Mouse (Mus musculus) neural tube, embryonic 14.5 days (tissue): ENCODE measurements at regions not wholly inside any gene's neighbourhood (a gene's known extent, or its start where the extent isn't known, plus 50 kb on each side); places are given as distances from the start of the nearest gene placed in this dataset.

Experiments
- ATAC-seq: fragments of 200-750 bp; cut with Nextera tagmentation; 2 replicates; pipeline ENCODE4 v1.8.0; 2017; ENCODE audit warnings: low read depth, mild to moderate bottlenecking, moderate TSS enrichment, moderate library complexity
- H3K27ac ChIP-seq: fragments of 300-500 bp; sonication (generic); 2 replicates; pipeline ENCODE4 v1.5.1; 2014; ENCODE audit warnings: low read depth, mild to moderate bottlenecking, control low read depth, low read length, moderate library complexity, mixed read lengths
- H3K27me3 ChIP-seq: fragments of 300-500 bp; sonication (generic); 2 replicates; pipeline ENCODE4 v1.6.1; 2014; ENCODE audit warnings: low read length; ENCODE audit not compliant: control insufficient read depth, insufficient read depth
- H3K36me3 ChIP-seq: fragments of 300-500 bp; sonication (generic); 2 replicates; pipeline ENCODE4 v1.6.1; 2014; ENCODE audit warnings: low read length, mixed read lengths; ENCODE audit not compliant: control insufficient read depth, insufficient read depth
- H3K4me1 ChIP-seq: fragments of 300-500 bp; sonication (generic); 2 replicates; pipeline ENCODE4 v1.6.1; 2014; ENCODE audit warnings: low read length; ENCODE audit not compliant: control insufficient read depth, insufficient read depth
- H3K4me2 ChIP-seq: fragments of 300-500 bp; sonication (generic); 2 replicates; pipeline ENCODE4 v1.6.1; 2014; ENCODE audit warnings: mild to moderate bottlenecking, low read depth, low read length, control low read depth
- H3K4me3 ChIP-seq: fragments of 300-500 bp; sonication (generic); 2 replicates; pipeline ENCODE4 v1.5.1; 2014; ENCODE audit warnings: low read depth, low read length, control low read depth, mixed read lengths
- H3K9ac ChIP-seq: fragments of 300-500 bp; sonication (generic); replicated peaks from 2 replicates; pipeline ENCODE4 v1.6.1; 2014; ENCODE audit warnings: low read depth, mild to moderate bottlenecking, control low read depth, low read length, mixed read lengths
- H3K9me3 ChIP-seq: fragments of 300-500 bp; sonication (generic); 2 replicates; pipeline ENCODE4 v1.6.1; 2016; ENCODE audit warnings: low read length; ENCODE audit not compliant: control insufficient read depth
- WGBS: fragments of 180-500 bp; shearing (Covaris S2); extraction: QIAGEN DNeasy Blood & Tissue Kit; methylation state at CpG from one replicate; pipeline ENCODE4 v1.1.7; 2014; 5-methylcytosine and 5-hydroxymethylcytosine counted together

GRCm38 (mm10) chr7:138497771-138498170 lies 100.2 kb upstream of the Tcerg1l start:
- H3K9me3 ChIP-seq = no peaks in the 10 kb centered on the region
- no peak for ATAC-seq
- no peak overlapping the region for H3K4me2 ChIP-seq
- H3K27ac ChIP-seq = no peak overlapping the region
- no peak overlapping the region for H3K9ac ChIP-seq
- no peak overlapping the region for H3K4me3 ChIP-seq
- H3K36me3 ChIP-seq = no peaks in the 10 kb centered on the region
- no peaks in the 10 kb centered on the region for H3K27me3 ChIP-seq
- no peaks in the 10 kb centered on the region for H3K4me1 ChIP-seq
- WGBS = 80% methylated on average over 2 of the region's 2 CpGs

DNA sequence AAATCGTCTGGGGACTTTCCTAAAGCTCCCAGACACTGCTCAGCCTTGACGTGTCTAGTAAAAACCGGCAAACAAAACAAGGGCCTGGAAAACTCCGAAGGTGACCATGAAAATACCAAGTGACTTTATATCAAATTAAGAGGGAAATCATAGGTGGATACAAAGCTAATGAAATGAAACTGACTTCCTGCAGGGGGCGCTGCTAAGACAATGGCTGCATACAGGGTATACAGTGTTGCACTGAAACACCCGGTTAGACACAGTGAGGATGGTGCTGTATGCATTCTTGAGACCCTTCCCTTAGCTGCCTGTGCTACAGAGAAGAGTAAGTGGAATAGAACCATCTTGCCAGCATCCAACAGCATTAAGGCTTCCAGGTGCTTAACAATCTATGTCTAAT lies 99.7 kb upstream of the Tcerg1l start:
- no peak overlapping the region for H3K9ac ChIP-seq
- no peaks in the 10 kb centered on the region for H3K36me3 ChIP-seq
- WGBS = 61% methylated on average over 6 of the region's 6 CpGs
- no peak for ATAC-seq
- H3K4me2 ChIP-seq = no peak overlapping the region
- H3K27ac ChIP-seq = no peak overlapping the region
- no peak overlapping the region for H3K4me3 ChIP-seq
- no peaks in the 10 kb centered on the region for H3K4me1 ChIP-seq
- no peaks in the 10 kb centered on the region for H3K27me3 ChIP-seq
- no peaks in the 10 kb centered on the region for H3K9me3 ChIP-seq

GRCm38 (mm10) chr7:138493661-138494060 lies 96.1 kb upstream of the Tcerg1l start:
- Histone ChIP-seq H3K36me3 (no peaks in the 10 kb centered on the region), H3K4me2 (no peak overlapping the region), H3K4me1 (no peaks in the 10 kb centered on the region), H3K4me3 (no peak overlapping the region), H3K27me3 (no peaks in the 10 kb centered on the region), H3K9me3 (no peaks in the 10 kb centered on the region), H3K27ac (no peak overlapping the region), H3K9ac (no peak overlapping the region)
- WGBS = 46% methylated on average over 4 of the region's 4 CpGs
- ATAC-seq = no peak

DNA sequence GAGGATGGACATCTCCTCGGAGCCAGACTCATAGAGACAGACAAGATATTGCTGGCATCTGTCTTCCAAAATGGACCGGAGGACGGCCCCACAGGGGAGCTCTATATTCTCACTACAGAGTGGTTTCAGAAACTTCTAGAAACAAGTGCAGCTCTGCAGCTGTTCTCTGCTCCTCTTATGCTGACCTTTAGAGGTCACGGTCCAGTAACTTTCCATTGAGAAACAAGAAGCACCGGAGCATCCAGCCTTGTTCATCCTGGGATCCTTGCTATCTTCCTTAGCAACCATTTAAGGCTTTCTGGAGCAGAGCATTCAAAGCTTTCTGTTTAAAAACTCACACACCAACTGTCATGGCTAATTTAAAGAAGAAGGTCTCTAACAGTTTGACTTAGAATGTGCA lies 94.7 kb upstream of the Tcerg1l start:
- H3K9me3 ChIP-seq = no peaks in the 10 kb centered on the region
- no peaks in the 10 kb centered on the region for H3K27me3 ChIP-seq
- no peak overlapping the region for H3K4me3 ChIP-seq
- no peaks in the 10 kb centered on the region for H3K36me3 ChIP-seq
- no peak overlapping the region for H3K9ac ChIP-seq
- H3K4me1 ChIP-seq = no peaks in the 10 kb centered on the region
- H3K4me2 ChIP-seq = no peak overlapping the region
- WGBS = 72% methylated on average over 5 of the region's 5 CpGs
- no peak for ATAC-seq
- no peak overlapping the region for H3K27ac ChIP-seq

GRCm38 (mm10) chr7:138489471-138489870 lies 91.9 kb upstream of the Tcerg1l start:
- H3K9ac ChIP-seq = no peak overlapping the region
- H3K36me3 ChIP-seq = no peaks in the 10 kb centered on the region
- no peak overlapping the region for H3K4me2 ChIP-seq
- no peaks in the 10 kb centered on the region for H3K4me1 ChIP-seq
- no peak overlapping the region for H3K4me3 ChIP-seq
- no peaks in the 10 kb centered on the region for H3K9me3 ChIP-seq
- no peak for ATAC-seq
- no peak overlapping the region for H3K27ac ChIP-seq
- no peaks in the 10 kb centered on the region for H3K27me3 ChIP-seq
- WGBS = 89% methylated on average over 2 of the region's 2 CpGs

GRCm38 (mm10) chr7:138488201-138488720 lies 90.7 kb upstream of the Tcerg1l start:
- H3K4me1 ChIP-seq = no peaks in the 10 kb centered on the region
- H3K9ac ChIP-seq = no peak overlapping the region
- ATAC-seq = no peak
- WGBS = 76% methylated on average over 3 of the region's 3 CpGs
- H3K27ac ChIP-seq = no peak overlapping the region
- no peak overlapping the region for H3K4me3 ChIP-seq
- H3K9me3 ChIP-seq = no peaks in the 10 kb centered on the region
- H3K4me2 ChIP-seq = no peak overlapping the region
- H3K27me3 ChIP-seq = no peaks in the 10 kb centered on the region
- no peaks in the 10 kb centered on the region for H3K36me3 ChIP-seq

GRCm38 (mm10) chr7:138472891-138473455 lies 75.4 kb upstream of the Tcerg1l start:
- H3K27me3 ChIP-seq = no peaks in the 10 kb centered on the region
- no peaks in the 10 kb centered on the region for H3K9me3 ChIP-seq
- no peak overlapping the region for H3K27ac ChIP-seq
- no peaks in the 10 kb centered on the region for H3K36me3 ChIP-seq
- H3K4me2 ChIP-seq = no peak overlapping the region
- no peak for ATAC-seq
- H3K4me3 ChIP-seq = no peak overlapping the region
- WGBS = 81% methylated on average over 2 of the region's 2 CpGs
- no peaks in the 10 kb centered on the region for H3K4me1 ChIP-seq
- no peak overlapping the region for H3K9ac ChIP-seq

GRCm38 (mm10) chr7:138472371-138472770 lies 74.8 kb upstream of the Tcerg1l start:
- 90% methylated on average over 5 of the region's 5 CpGs for WGBS
- no peak overlapping the region for H3K4me3 ChIP-seq
- no peak overlapping the region for H3K9ac ChIP-seq
- no peak for ATAC-seq
- H3K9me3 ChIP-seq = no peaks in the 10 kb centered on the region
- H3K36me3 ChIP-seq = no peaks in the 10 kb centered on the region
- H3K27me3 ChIP-seq = no peaks in the 10 kb centered on the region
- no peaks in the 10 kb centered on the region for H3K4me1 ChIP-seq
- H3K27ac ChIP-seq = no peak overlapping the region
- H3K4me2 ChIP-seq = no peak overlapping the region

GRCm38 (mm10) chr7:138469211-138469610 lies 71.7 kb upstream of the Tcerg1l start:
- no peaks in the 10 kb centered on the region for H3K4me1 ChIP-seq
- H3K4me3 ChIP-seq = no peak overlapping the region
- 88% methylated on average over 4 of the region's 4 CpGs for WGBS
- H3K36me3 ChIP-seq = no peaks in the 10 kb centered on the region
- H3K27me3 ChIP-seq = no peaks in the 10 kb centered on the region
- H3K4me2 ChIP-seq = no peak overlapping the region
- ATAC-seq = no peak
- H3K27ac ChIP-seq = no peak overlapping the region
- H3K9ac ChIP-seq = no peak overlapping the region
- H3K9me3 ChIP-seq = no peaks in the 10 kb centered on the region
